ENCODE assay signal across 7 mouse cellular contexts in the genomic region with DNA sequence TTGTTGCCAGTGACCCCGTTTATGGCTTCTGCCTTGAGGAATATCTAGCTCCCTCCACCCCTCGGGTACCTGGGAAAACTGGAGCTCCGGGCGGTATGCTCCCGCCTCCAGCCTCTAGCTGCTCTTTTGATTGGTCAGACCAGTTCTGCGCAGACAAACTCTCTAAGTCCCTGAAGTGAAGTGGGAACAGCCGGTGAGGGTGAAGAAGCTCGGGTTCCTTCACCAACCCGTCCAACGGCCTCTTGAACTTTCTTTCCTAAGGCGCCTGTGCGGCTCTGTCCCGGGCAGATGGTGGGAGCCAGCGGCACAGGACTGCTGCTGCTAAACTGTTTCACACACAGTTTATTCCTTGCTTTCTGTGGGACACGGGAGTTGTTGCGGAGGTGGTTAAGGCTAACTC. TPM values are rescaled to one million over a fixed set of nuclear protein-coding genes. Genes with fewer than 3 reads are reported as not detected.
DNase-seq lines count a peak whose midpoint lies in the region; ATAC-seq and TF ChIP-seq lines count a peak whose summit lies in the region.

No protein-coding gene starts in this region.

- intact Hi-C loops in heart, postnatal 14 days (cut with DNase I): no loop called here

- no peak for TF ChIP-seq POLR2A in brain, embryonic 14.5 days (IDR thresholded peaks at IDR 0.05; ENCODE audit: borderline replicate concordance, extremely low read depth, insufficient read depth, insufficient read length, poor library complexity, severe bottlenecking)

- WGBS in limb, embryonic 10.5 days: under 1% methylated on average over 16 of the region's 16 CpGs
- WGBS in midbrain, embryonic 15.5 days: 1% methylated on average over 16 of the region's 16 CpGs

- H3K27ac ChIP-seq in ES-E14 (ENCODE audit: insufficient read depth, low read depth, low read length, poor library complexity, severe bottlenecking): no peak overlapping the region
- no peak overlapping the region for H3K27ac ChIP-seq in limb, embryonic 10.5 days
- H3K27ac ChIP-seq in midbrain, embryonic 15.5 days: no peak overlapping the region

- in situ Hi-C loops in ES-E14 (cut with MboI; ENCODE audit: low sequenced_read_pairs in 2 of 2, unreplicated experiment in 2 of 2): no loop called here

- H3K9ac ChIP-seq in ES-E14 (ENCODE audit: insufficient read depth, low read depth, low read length, poor library complexity, severe bottlenecking): peak overlapping the region; percentile 59; the same call in 1 of the 2 replicates
- no peak overlapping the region for H3K9ac ChIP-seq in midbrain, embryonic 15.5 days

- H3K4me2 ChIP-seq in midbrain, embryonic 15.5 days: peak overlapping the region; percentile 44

- peak overlapping the region; percentile 36 to 41; a peak in 3 of 4 replicates for H3K4me3 ChIP-seq in ES-E14 (ENCODE audit: insufficient read depth in 1 of 2, low read depth in 1 of 2, low read length in 2 of 2, poor library complexity in 1 of 2, severe bottlenecking in 1 of 2)
- H3K4me3 ChIP-seq in limb, embryonic 10.5 days: peak overlapping the region; percentile 42
- peak overlapping the region; percentile 20 for H3K4me3 ChIP-seq in midbrain, embryonic 15.5 days

- H3K4me1 ChIP-seq in ES-E14 (ENCODE audit: control insufficient read depth in 2 of 2, insufficient read depth in 2 of 2, low read length in 2 of 2, poor library complexity in 1 of 2): peaks cover 2 to 4% of the 10 kb centered on the region in 2 experiments; a peak in 1 of 4 replicates
- H3K4me1 ChIP-seq in limb, embryonic 10.5 days: peaks cover 36% of the 10 kb centered on the region
- peaks cover 11% of the 10 kb centered on the region for H3K4me1 ChIP-seq in midbrain, embryonic 15.5 days

- H3K27me3 ChIP-seq in limb, embryonic 10.5 days (ENCODE audit: low read depth, poor library complexity, severe bottlenecking): peaks cover 60% of the 10 kb centered on the region
- H3K27me3 ChIP-seq in midbrain, embryonic 15.5 days (replicated peaks): peaks cover 44% of the 10 kb centered on the region

- no peak for DNase-seq in ES-E14 (ENCODE audit: low read depth, low spot score)
- peak; percentile 42 for DNase-seq in brain, embryonic 14.5 days (ENCODE audit: low read depth)
- DNase-seq in heart, postnatal 14 days: peak; percentile 30 to 39
- DNase-seq in limb, embryonic 10.5 days (ENCODE audit: low spot score): peak; percentile 58
- no peak for DNase-seq in left cerebral cortex, adult 18-20 months (ENCODE audit: low spot score in 2 of 2)
- DNase-seq in spleen, adult 12 weeks (ENCODE audit: low spot score): no peak

- no peak for TF ChIP-seq CTCF in brain, embryonic 14.5 days (IDR thresholded peaks at IDR 0.05; ENCODE audit: borderline replicate concordance, extremely low read depth, insufficient read depth, insufficient read length)

- no peaks in the 10 kb centered on the region for H3K9me3 ChIP-seq in ES-E14 (ENCODE audit: control insufficient read depth, insufficient read depth, low read depth, low read length)
- H3K9me3 ChIP-seq in limb, embryonic 10.5 days (replicated peaks): no peaks in the 10 kb centered on the region
- H3K9me3 ChIP-seq in midbrain, embryonic 15.5 days: no peaks in the 10 kb centered on the region

- H3K36me3 ChIP-seq in ES-E14 (ENCODE audit: control insufficient read depth, insufficient read depth, low read length, poor library complexity, severe bottlenecking): no peaks in the 10 kb centered on the region
- no peaks in the 10 kb centered on the region for H3K36me3 ChIP-seq in limb, embryonic 10.5 days
- no peaks in the 10 kb centered on the region for H3K36me3 ChIP-seq in midbrain, embryonic 15.5 days (replicated peaks)

- no peak for ATAC-seq in midbrain, embryonic 15.5 days (replicated peaks)

TF ChIP-seq in ES-E14, 5 proteins besides CTCF, POLR2A, EP300 and RAD21:
- TF ChIP-seq MAFK (IDR thresholded peaks at IDR 0.05; ENCODE audit: insufficient read depth, low read depth, low read length) (no peak), ZC3H11A (IDR thresholded peaks at IDR 0.05; ENCODE audit: borderline replicate concordance, low read depth, low read length) (no peak), CHD2 (IDR thresholded peaks at IDR 0.05; ENCODE audit: low read depth, low read length) (no peak), HCFC1 (IDR thresholded peaks at IDR 0.05; ENCODE audit: borderline replicate concordance, insufficient read depth, low read length) (no peak), ZNF384 (IDR thresholded peaks at IDR 0.05; ENCODE audit: low read depth, low read length) (no peak)
TF ChIP-seq in ES-E14: peak in this region for 0.

RNA-seq across cellular contexts. Expression of a gene that starts 3.7 kb away (rescaled TPM):
- total RNA-seq in ES-E14 (2012; rRNA removed): 0.31 TPM in 1 of 2 replicates, not detected in the other
- 0.18 and 0.40 TPM in 2 replicates for polyA plus RNA-seq in brain, embryonic 14.5 days (2012; rRNA removed)
- 1 to 10 TPM in 1 of 2 experiments, under 1 TPM in 1; 0.96 to 1.6 TPM for total RNA-seq in heart, postnatal 14 days (2021)
- polyA plus RNA-seq in limb, embryonic 10.5 days (2016; fragmentation: Nextera tagmentation; extraction: Ambion mirVana): 0.18 and 0.40 TPM in 2 replicates
- polyA plus RNA-seq in midbrain, embryonic 15.5 days (2015; fragmentation: Nextera tagmentation; extraction: Ambion mirVana): 0.27 and 0.65 TPM in 2 replicates
- 1 to 10 TPM; 1.2 to 1.8 TPM for total RNA-seq in left cerebral cortex, adult 18-20 months (2021)

RNA-seq across cellular contexts. Expression of a gene that starts 13.5 kb away (rescaled TPM):
- total RNA-seq in ES-E14 (2012; rRNA removed): 3.1 and 5.0 TPM in 2 replicates
- 0.82 and 1.1 TPM in 2 replicates for polyA plus RNA-seq in brain, embryonic 14.5 days (2012; rRNA removed)
- 1 to 10 TPM; 1.4 to 1.8 TPM for total RNA-seq in heart, postnatal 14 days (2021)
- 0.18 and 0.51 TPM in 2 replicates for polyA plus RNA-seq in limb, embryonic 10.5 days (2016; fragmentation: Nextera tagmentation; extraction: Ambion mirVana)
- 0.79 and 1.2 TPM in 2 replicates for polyA plus RNA-seq in midbrain, embryonic 15.5 days (2015; fragmentation: Nextera tagmentation; extraction: Ambion mirVana)
- total RNA-seq in left cerebral cortex, adult 18-20 months (2021): 1 to 10 TPM; 2.2 to 2.7 TPM

RNA-seq across cellular contexts. Expression of a gene that starts 17.0 kb away (rescaled TPM):
- 257 and 321 TPM in 2 replicates for total RNA-seq in ES-E14 (2012; rRNA removed)
- polyA plus RNA-seq in brain, embryonic 14.5 days (2012; rRNA removed): 186 and 256 TPM in 2 replicates
- total RNA-seq in heart, postnatal 14 days (2021): 10 to 100 TPM; 93.2 to 99.4 TPM
- 140 and 145 TPM in 2 replicates for polyA plus RNA-seq in limb, embryonic 10.5 days (2016; fragmentation: Nextera tagmentation; extraction: Ambion mirVana)
- 137 and 140 TPM in 2 replicates for polyA plus RNA-seq in midbrain, embryonic 15.5 days (2015; fragmentation: Nextera tagmentation; extraction: Ambion mirVana)
- 100 to 1,000 TPM; 177 to 179 TPM for total RNA-seq in left cerebral cortex, adult 18-20 months (2021)

RNA-seq across cellular contexts. Expression of a gene that starts 20.1 kb away (rescaled TPM):
- total RNA-seq in ES-E14 (2012; rRNA removed): 18.5 and 24.5 TPM in 2 replicates
- polyA plus RNA-seq in brain, embryonic 14.5 days (2012; rRNA removed): 12.0 and 16.4 TPM in 2 replicates
- total RNA-seq in heart, postnatal 14 days (2021): 1 to 10 TPM; 3.5 to 4.0 TPM
- 4.2 and 5.3 TPM in 2 replicates for polyA plus RNA-seq in limb, embryonic 10.5 days (2016; fragmentation: Nextera tagmentation; extraction: Ambion mirVana)
- 17.2 and 18.8 TPM in 2 replicates for polyA plus RNA-seq in midbrain, embryonic 15.5 days (2015; fragmentation: Nextera tagmentation; extraction: Ambion mirVana)
- total RNA-seq in left cerebral cortex, adult 18-20 months (2021): 10 to 100 TPM; 22.3 to 26.5 TPM

RNA-seq across cellular contexts. Expression of a gene that starts 47.3 kb away (rescaled TPM):
- 0.54 TPM in 1 of 2 replicates, not detected in the other for total RNA-seq in ES-E14 (2012; rRNA removed)
- polyA plus RNA-seq in brain, embryonic 14.5 days (2012; rRNA removed): 0.07 and 0.20 TPM in 2 replicates
- total RNA-seq in heart, postnatal 14 days (2021): under 1 TPM; 0.33 to 0.54 TPM
- 0.31 and 0.66 TPM in 2 replicates for polyA plus RNA-seq in limb, embryonic 10.5 days (2016; fragmentation: Nextera tagmentation; extraction: Ambion mirVana)
- not detected in 2 replicates for polyA plus RNA-seq in midbrain, embryonic 15.5 days (2015; fragmentation: Nextera tagmentation; extraction: Ambion mirVana)
- total RNA-seq in left cerebral cortex, adult 18-20 months (2021): not detected

Comparison
In these comparisons a context has a peak if more than half of its experiments do, and no peak if none do; other contexts are left out.
1. DNase-seq: peak in brain, embryonic 14.5 days (single experiment), heart, postnatal 14 days (2 of 2) and limb, embryonic 10.5 days (single experiment); none in ES-E14 (single experiment), left cerebral cortex, adult 18-20 months (0 of 2) and spleen, adult 12 weeks (single experiment).
2. Peak in every context shown above with its lines, with median percentiles within 50 percentile points of each other: H3K4me3 ChIP-seq.